Mouse (Mus musculus): ENCODE data around the gene Hils1.
"Not testable (repeated sequence)": the region's sequence is repeated elsewhere in the genome, so short reads cannot be mapped to it uniquely, and the experiment has no call there.

Hils1 gene

GRCm38 (mm10) chr11:95001058-95001457 is 33.7 kb downstream of the Hils1 start:
- peak; percentile 63 for ATAC-seq (ENCODE audit: insufficient number of reproducible peaks, low FRiP score, low TSS enrichment)

GRCm38 (mm10) chr11:95001584-95002347 is 34.4 kb downstream of the Hils1 start:
- no peak for ATAC-seq (ENCODE audit: insufficient number of reproducible peaks, low FRiP score, low TSS enrichment)

- no peak for ATAC-seq (ENCODE audit: insufficient number of reproducible peaks, low FRiP score, low TSS enrichment)
These were observed 35.3 kb downstream of the Hils1 start for GRCm38 (mm10) chr11:95002705-95003104.

- ATAC-seq (ENCODE audit: insufficient number of reproducible peaks, low FRiP score, low TSS enrichment) = no peak
These were observed 36.9 kb downstream of the Hils1 start for GRCm38 (mm10) chr11:95004136-95004936.

GRCm38 (mm10) chr11:95004937-95005198 is 37.5 kb downstream of the Hils1 start:
- ATAC-seq (ENCODE audit: insufficient number of reproducible peaks, low FRiP score, low TSS enrichment) = no peak

- ATAC-seq (ENCODE audit: insufficient number of reproducible peaks, low FRiP score, low TSS enrichment) = no peak
These were observed 38.6 kb downstream of the Hils1 start for GRCm38 (mm10) chr11:95006038-95006437.

GRCm38 (mm10) chr11:95006525-95007219 is 39.3 kb downstream of the Hils1 start:
- no peak for ATAC-seq (ENCODE audit: insufficient number of reproducible peaks, low FRiP score, low TSS enrichment)

GRCm38 (mm10) chr11:95007418-95007817 is 40.0 kb downstream of the Hils1 start:
- no peak for ATAC-seq (ENCODE audit: insufficient number of reproducible peaks, low FRiP score, low TSS enrichment)

- no peak for ATAC-seq (ENCODE audit: insufficient number of reproducible peaks, low FRiP score, low TSS enrichment)
These were observed 41.6 kb downstream of the Hils1 start for GRCm38 (mm10) chr11:95008661-95009628.

GRCm38 (mm10) chr11:95009629-95010014 is 42.2 kb downstream of the Hils1 start, which contains the start of gene Samd14:
TSS of gene Samd14 (plus strand) at chr11:95009879.
- 0 out of 2 replicates have a peak, but pooled peaks have one; percentile 26 for ATAC-seq (ENCODE audit: insufficient number of reproducible peaks, low FRiP score, low TSS enrichment)

GRCm38 (mm10) chr11:95010141-95010739 is 42.8 kb downstream of the Hils1 start:
- ATAC-seq (ENCODE audit: insufficient number of reproducible peaks, low FRiP score, low TSS enrichment) = no peak

GRCm38 (mm10) chr11:95010841-95011403 is 43.5 kb downstream of the Hils1 start:
- not testable (repeated sequence) for ATAC-seq (ENCODE audit: insufficient number of reproducible peaks, low FRiP score, low TSS enrichment)

GRCm38 (mm10) chr11:95011416-95011815 is 44.0 kb downstream of the Hils1 start:
- ATAC-seq (ENCODE audit: insufficient number of reproducible peaks, low FRiP score, low TSS enrichment) = no peak

- ATAC-seq (ENCODE audit: insufficient number of reproducible peaks, low FRiP score, low TSS enrichment) = no peak
These were observed 44.7 kb downstream of the Hils1 start for GRCm38 (mm10) chr11:95012075-95012474.

GRCm38 (mm10) chr11:95012487-95012886 is 45.1 kb downstream of the Hils1 start:
- ATAC-seq (ENCODE audit: insufficient number of reproducible peaks, low FRiP score, low TSS enrichment) = no peak

GRCm38 (mm10) chr11:95015484-95015883 is 48.1 kb downstream of the Hils1 start:
- no peak for ATAC-seq (ENCODE audit: insufficient number of reproducible peaks, low FRiP score, low TSS enrichment)

Measured in cerebellum, adult (tissue).